Mouse (Mus musculus): Measurements from ENCODE around the gene 2310061I04Rik. TPM values are rescaled to one million over a fixed set of nuclear protein-coding genes. Genes with fewer than 3 reads are reported as not detected.

2310061I04Rik gene
- total RNA-seq, 2 experiments from 2014 or later = 52.9 to 56.7 TPM

Small RNA genes lying within 50 kb of the gene (microRNA-seq; reads per million reads assigned to microRNA genes)
- gene Gm28033 (0 to 0.59 reads per million in 2 experiments), gene Mir1894 (0 to 0.25 reads per million in 2 experiments)

Other genes with a start within 250 kb of the 2310061I04Rik start
- 10 to 100 TPM; 35.9 to 37.4 TPM for gene Vars2, start 229.8 kb downstream of the 2310061I04Rik start, total RNA-seq (2021)
- gene Gtf2h4, start 223.7 kb downstream of the 2310061I04Rik start, total RNA-seq (2021) = 10 to 100 TPM; 33.3 to 34.5 TPM
- gene Ddr1, start 192.8 kb downstream of the 2310061I04Rik start, total RNA-seq (2021) = 10 to 100 TPM; 59.0 to 59.7 TPM
- gene Ier3, start 75.7 kb downstream of the 2310061I04Rik start, total RNA-seq (2021) = 1 to 10 TPM; 5.2 to 6.0 TPM
- gene Flot1, start 74.2 kb downstream of the 2310061I04Rik start, total RNA-seq (2021) = 100 to 1,000 TPM; 122 to 131 TPM
- 100 to 1,000 TPM; 326 to 341 TPM for gene Tubb5, start 59.1 kb downstream of the 2310061I04Rik start, total RNA-seq (2021)
- gene Mdc1, start 55.9 kb downstream of the 2310061I04Rik start, total RNA-seq (2021) = 10 to 100 TPM; 17.2 to 18.5 TPM
- 1 to 10 TPM; 1.6 to 1.9 TPM for gene Nrm, start 36.1 kb downstream of the 2310061I04Rik start, total RNA-seq (2021)
- gene Ppp1r18, start 31.8 kb downstream of the 2310061I04Rik start, total RNA-seq (2021) = 1 to 10 TPM; 7.1 to 7.6 TPM
- gene Dhx16, start 17.6 kb downstream of the 2310061I04Rik start, total RNA-seq (2021) = 10 to 100 TPM; 25.0 to 30.2 TPM
- 10 to 100 TPM; 51.0 to 59.0 TPM for gene Atat1, start 12.6 kb upstream of the 2310061I04Rik start, total RNA-seq (2021)
- gene Mrps18b, start 19.0 kb upstream of the 2310061I04Rik start, total RNA-seq (2021) = 10 to 100 TPM; 37.8 to 44.3 TPM
- gene Ppp1r10, start 19.0 kb upstream of the 2310061I04Rik start, total RNA-seq (2021) = 10 to 100 TPM; 66.5 to 72.5 TPM
- 10 to 100 TPM; 65.0 to 73.2 TPM for gene Abcf1, start 72.3 kb upstream of the 2310061I04Rik start, total RNA-seq (2021)
- 100 to 1,000 TPM; 147 to 150 TPM for gene Gnl1, start 82.4 kb upstream of the 2310061I04Rik start, total RNA-seq (2021)
- gene Prr3, start 82.8 kb upstream of the 2310061I04Rik start, total RNA-seq (2021) = 10 to 100 TPM; 39.8 to 41.6 TPM
- 1 to 10 TPM; 1.1 to 1.2 TPM for gene H2-T24, start 123.1 kb upstream of the 2310061I04Rik start, total RNA-seq (2021)
- gene H2-T23, start 135.4 kb upstream of the 2310061I04Rik start, total RNA-seq (2021) = 1 to 10 TPM; 5.4 to 5.9 TPM
- gene H2-T22, start 145.3 kb upstream of the 2310061I04Rik start, total RNA-seq (2021) = 10 to 100 TPM; 13.9 to 15.2 TPM
- gene Gm6034, start 145.5 kb upstream of the 2310061I04Rik start, total RNA-seq (2021) = not detected
- gene Gm11127, start 160.9 kb upstream of the 2310061I04Rik start, total RNA-seq (2021) = 1 to 10 TPM in 1 of 2 experiments, under 1 TPM in 1; 0.89 to 1.6 TPM
- not detected for gene Gm19684, start 224.2 kb upstream of the 2310061I04Rik start, total RNA-seq (2021)
- gene Gm7030, start 232.0 kb upstream of the 2310061I04Rik start, total RNA-seq (2021) = not detected